17 mouse cellular contexts compared by ENCODE assay signal in genomic region chr13:63136775-63137174, GRCm38 (mm10).
DNase-seq lines count a peak whose midpoint lies in the region; ATAC-seq and TF ChIP-seq lines count a peak whose summit lies in the region.
"Had no signal": no experiment of that assay in that cellular context is flagged by ENCODE, and none has a peak within 500 bp of the region (broad histone marks: within the 10 kb centered on the region; RNA-seq: fewer than 3 reads in every experiment).

No protein-coding gene starts in this region.

- no peaks in the 10 kb centered on the region for H3K9me3 ChIP-seq in lung, embryonic 14.5 days (ENCODE audit: low read depth, low read length)
- H3K9me3 ChIP-seq in E14TG2a.4 (ENCODE audit: low read length) = no peaks in the 10 kb centered on the region
- H3K9me3 ChIP-seq: G1E; hindbrain, embryonic 10.5 days; midbrain, embryonic 13.5 days; neural tube, embryonic 15.5 days had no signal

- no peaks in the 10 kb centered on the region for H3K27me3 ChIP-seq in lung, embryonic 14.5 days (ENCODE audit: insufficient read depth, low read length)
- H3K27me3 ChIP-seq in E14TG2a.4 (ENCODE audit: insufficient read depth, low read length) = no peaks in the 10 kb centered on the region
- H3K27me3 ChIP-seq: midbrain, embryonic 13.5 days; neural tube, embryonic 15.5 days had no signal

- H3K36me3 ChIP-seq in lung, embryonic 14.5 days (ENCODE audit: insufficient read depth) = no peaks in the 10 kb centered on the region
- no peaks in the 10 kb centered on the region for H3K36me3 ChIP-seq in E14TG2a.4 (ENCODE audit: insufficient read depth, low read length)
- H3K36me3 ChIP-seq: G1E; hindbrain, embryonic 10.5 days; midbrain, embryonic 13.5 days; neural tube, embryonic 15.5 days had no signal

- no peak for ATAC-seq in lung, embryonic 14.5 days (ENCODE audit: insufficient read depth)
- peak; percentile 40; the same call in 1 of the 2 replicates for ATAC-seq in megakaryocyte progenitor cell, adult 5-6 weeks (replicated peaks; ENCODE audit: poor library complexity)
- ATAC-seq: forebrain, embryonic 16.5 days; midbrain, embryonic 13.5 days had no signal

- no peaks in the 10 kb centered on the region; the same call in 1 of the 2 replicates for H3K4me1 ChIP-seq in lung, embryonic 14.5 days (ENCODE audit: insufficient read depth)
- no peaks in the 10 kb centered on the region for H3K4me1 ChIP-seq in E14TG2a.4 (replicated peaks; ENCODE audit: low read depth, low read length)
- H3K4me1 ChIP-seq: neural tube, embryonic 15.5 days had no signal

- no peak overlapping the region for H3K9ac ChIP-seq in lung, embryonic 14.5 days
- H3K9ac ChIP-seq: midbrain, embryonic 13.5 days; neural tube, embryonic 15.5 days had no signal

- intact Hi-C loops in gastrocnemius, adult 2 months (cut with DNase I) = no loop called here
- intact Hi-C loops in gastrocnemius, postnatal 36 days (cut with DNase I) = no loop called here

- H3K4me3 ChIP-seq in gastrocnemius, adult 2 months = no peak overlapping the region
- H3K4me3 ChIP-seq in lung, embryonic 14.5 days (ENCODE audit: low read depth, low read length) = no peak overlapping the region
- no peak overlapping the region for H3K4me3 ChIP-seq in E14TG2a.4 (replicated peaks; ENCODE audit: low read length)
- H3K4me3 ChIP-seq: hindbrain, embryonic 10.5 days; midbrain, embryonic 13.5 days; neural tube, embryonic 15.5 days had no signal

- H3K4me2 ChIP-seq in lung, embryonic 14.5 days = no peak overlapping the region
- H3K4me2 ChIP-seq: midbrain, embryonic 13.5 days; neural tube, embryonic 15.5 days had no signal

- 0 out of 2 replicates have a peak overlapping the region, but pooled peaks have one; percentile 2 for H3K27ac ChIP-seq in gastrocnemius, adult 2 months
- H3K27ac ChIP-seq in lung, embryonic 14.5 days (ENCODE audit: low read depth) = no peak overlapping the region
- H3K27ac ChIP-seq: hindbrain, embryonic 10.5 days; midbrain, embryonic 13.5 days; neural tube, embryonic 15.5 days had no signal

- DNase-seq in gastrocnemius, adult 2 months = no peak
- no peak for DNase-seq in gastrocnemius, postnatal 36 days
- DNase-seq in lung, embryonic 14.5 days = peak; percentile 53
- DNase-seq in lung, postnatal 14 days = no peak
- DNase-seq in cerebellum, adult 9-11 months = no peak
- DNase-seq in layer of hippocampus, postnatal 36 days = no peak
- DNase-seq: adrenal gland, adult 2 months; cerebellum, adult 11 months; kidney, postnatal 14 days; lung, adult 2 months had no signal

- peak; percentile 14; the same call in 1 of the 2 replicates for TF ChIP-seq CTCF in gastrocnemius, adult 2 months (IDR thresholded peaks at IDR 0.05)
- TF ChIP-seq CTCF in lung, embryonic 14.5 days (IDR thresholded peaks at IDR 0.05; ENCODE audit: low read depth) = peak; percentile 45
- TF ChIP-seq CTCF in E14TG2a.4 (conservative IDR thresholded peaks at IDR 0.05; ENCODE audit: low read length) = peak; percentile 34

- WGBS in lung, embryonic 14.5 days = 63% methylated on average over 1 of the region's 1 CpGs
